Mouse (Mus musculus) lung, embryonic 14.5 days (tissue): ENCODE results near the gene Gne. TPM values are rescaled to one million over a fixed set of nuclear protein-coding genes. Genes with fewer than 3 reads are reported as not detected.

Source experiments
- ATAC-seq: fragments of 200-750 bp; cut with Nextera tagmentation; 2 replicates; pipeline ENCODE4 v1.8.0; 2017; ENCODE audit warnings: mild to moderate bottlenecking, moderate TSS enrichment, moderate library complexity; ENCODE audit not compliant: insufficient read depth
- DNase-seq: peaks from one replicate; pipeline ENCODE4 v3.0.0-alpha.2; 2015
- H3K27ac ChIP-seq: fragments of 300-500 bp; sonication (generic); 2 replicates; pipeline ENCODE4 v1.5.1; 2014; ENCODE audit warnings: low read depth, mild to moderate bottlenecking, moderate library complexity
- H3K27me3 ChIP-seq: fragments of 300-500 bp; sonication (generic); 2 replicates; pipeline ENCODE4 v1.6.1; 2014; ENCODE audit warnings: low read length, control low read depth; ENCODE audit not compliant: insufficient read depth
- H3K36me3 ChIP-seq: fragments of 300-500 bp; sonication (generic); 2 replicates; pipeline ENCODE4 v1.6.1; 2014; ENCODE audit warnings: control low read depth; ENCODE audit not compliant: insufficient read depth
- H3K4me1 ChIP-seq: fragments of 300-500 bp; sonication (generic); 2 replicates; pipeline ENCODE4 v1.6.1; 2014; ENCODE audit warnings: antibody characterized with exemption, control low read depth; ENCODE audit not compliant: insufficient read depth
- H3K4me2 ChIP-seq: fragments of 300-500 bp; sonication (generic); 2 replicates; pipeline ENCODE4 v1.6.1; 2014; ENCODE audit warnings: mild to moderate bottlenecking
- H3K4me3 ChIP-seq: fragments of 300-500 bp; sonication (generic); 2 replicates; pipeline ENCODE4 v1.5.1; 2014; ENCODE audit warnings: low read depth, low read length
- H3K9ac ChIP-seq: fragments of 300-500 bp; sonication (generic); 2 replicates; pipeline ENCODE4 v1.6.1; 2014
- H3K9me3 ChIP-seq: fragments of 300-500 bp; sonication (generic); 2 replicates; pipeline ENCODE4 v1.6.1; 2016; ENCODE audit warnings: low read depth, low read length, control low read depth
- CTCF ChIP-seq: IDR thresholded peaks from 2 replicates; pipeline ENCODE4 v1.5.1; 2016; ENCODE audit warnings: antibody characterized with exemption, low read depth
- WGBS: fragments of 180-500 bp; shearing (Covaris S2); extraction: QIAGEN DNeasy Blood & Tissue Kit; methylation state at CpG from one replicate; pipeline ENCODE4 v1.1.7; 2014; 5-methylcytosine and 5-hydroxymethylcytosine counted together
- polyA plus RNA-seq: library from polyadenylated mRNA; unstranded; fragments of >200 nt; fragmentation: Nextera tagmentation; extraction: Ambion mirVana; gene quantifications from 2 replicates; pipeline ENCODE4 v1.2.1, GENCODE M21; 2014

Gene Gne
- 37.3 and 38.5 TPM in 2 replicates for polyA plus RNA-seq

- 5% methylated on average over 11 of the region's 11 CpGs for WGBS
- ATAC-seq (no peak), DNase-seq (peak; percentile 51)
- Histone ChIP-seq H3K27me3 (no peaks in the 10 kb centered on the region), H3K4me3 (peak within 1 kb of the TSS; percentile 15), H3K4me1 (no peaks in the 10 kb centered on the region), H3K36me3 (no peaks in the 10 kb centered on the region), H3K27ac (no peak within 1 kb of the TSS), H3K9ac (peak within 1 kb of the TSS; percentile 26), H3K4me2 (peak within 1 kb of the TSS; percentile 56), H3K9me3 (no peaks in the 10 kb centered on the region)
- no peak for TF ChIP-seq CTCF
These were observed at the start of gene Gne for GRCm38 (mm10) chr4:44083945-44084344. Gene Gne, minus strand, starts transcription at chr4:44084177.

GRCm38 (mm10) chr4:44126805-44127204 lies 42.8 kb upstream of the Gne start:
- peaks cover 60% of the 10 kb centered on the region for H3K36me3 ChIP-seq
- H3K27ac ChIP-seq: no peak overlapping the region
- no peaks in the 10 kb centered on the region for H3K9me3 ChIP-seq
- no peak overlapping the region for H3K9ac ChIP-seq
- no peak for TF ChIP-seq CTCF
- no peak overlapping the region for H3K4me3 ChIP-seq
- ATAC-seq (no peak), DNase-seq (no peak)
- WGBS: 89% methylated on average over 12 of the region's 12 CpGs
- no peaks in the 10 kb centered on the region for H3K4me1 ChIP-seq
- H3K27me3 ChIP-seq: no peaks in the 10 kb centered on the region
- H3K4me2 ChIP-seq: no peak overlapping the region

- TF ChIP-seq CTCF: peak; percentile 61
- whole genome bisulfite sequencing: 48% methylated on average over 9 of the region's 9 CpGs
- H3K9ac ChIP-seq: no peak overlapping the region
- H3K27me3 ChIP-seq: no peaks in the 10 kb centered on the region
- no peak overlapping the region for H3K27ac ChIP-seq
- H3K4me3 ChIP-seq: no peak overlapping the region
- DNase-seq: peak; percentile 79
- H3K4me2 ChIP-seq: no peak overlapping the region
- no peaks in the 10 kb centered on the region for H3K36me3 ChIP-seq
- H3K9me3 ChIP-seq: no peaks in the 10 kb centered on the region
- no peaks in the 10 kb centered on the region for H3K4me1 ChIP-seq
- ATAC-seq: no peak
These were observed 35.6 kb upstream of the Gne start for GRCm38 (mm10) chr4:44119410-44120201.

GRCm38 (mm10) chr4:44115046-44115445 lies 31.1 kb upstream of the Gne start:
- TF ChIP-seq CTCF: no peak
- WGBS: 79% methylated on average over 13 of the region's 13 CpGs
- peaks cover 5% of the 10 kb centered on the region; the same call in 1 of the 2 replicates for H3K4me1 ChIP-seq

GRCm38 (mm10) chr4:44113393-44114138 lies 29.6 kb upstream of the Gne start:
- Histone ChIP-seq H3K9ac (peak overlapping the region; percentile 26), H3K27ac (peak overlapping the region; percentile 77; the same call in 1 of the 2 replicates), H3K9me3 (no peaks in the 10 kb centered on the region), H3K4me3 (no peak overlapping the region), H3K4me2 (peak overlapping the region; percentile 33), H3K4me1 (peaks cover 5% of the 10 kb centered on the region; the same call in 1 of the 2 replicates), H3K36me3 (no peaks in the 10 kb centered on the region), H3K27me3 (no peaks in the 10 kb centered on the region)
- TF ChIP-seq CTCF: no peak
- peak; percentile 42 for DNase-seq
- 23% methylated on average over 16 of the region's 16 CpGs for WGBS
- peak; percentile 30 for ATAC-seq

More at GRCm38 (mm10) chr4:44115046-44115445, 31.1 kb upstream of the Gne start:
- no peaks in the 10 kb centered on the region for H3K9me3 ChIP-seq
- H3K27me3 ChIP-seq: no peaks in the 10 kb centered on the region
- H3K27ac ChIP-seq: no peak overlapping the region
- no peak overlapping the region for H3K9ac ChIP-seq
- no peak overlapping the region for H3K4me2 ChIP-seq
- ATAC-seq (no peak), DNase-seq (no peak)
- no peak overlapping the region for H3K4me3 ChIP-seq
- H3K36me3 ChIP-seq: no peaks in the 10 kb centered on the region

GRCm38 (mm10) chr4:44112741-44113140 lies 28.8 kb upstream of the Gne start:
- ATAC-seq (peak; percentile 69), DNase-seq (peak; percentile 74)
- Histone ChIP-seq H3K4me1 (peaks cover 5% of the 10 kb centered on the region; the same call in 1 of the 2 replicates), H3K9me3 (no peaks in the 10 kb centered on the region), H3K9ac (no peak overlapping the region), H3K4me2 (no peak overlapping the region), H3K4me3 (no peak overlapping the region), H3K36me3 (no peaks in the 10 kb centered on the region), H3K27me3 (no peaks in the 10 kb centered on the region), H3K27ac (no peak overlapping the region)
- 8% methylated on average over 4 of the region's 4 CpGs for WGBS
- TF ChIP-seq CTCF: peak; percentile 25; the same call in 1 of the 2 replicates

- Histone ChIP-seq H3K27me3 (no peaks in the 10 kb centered on the region), H3K27ac (no peak overlapping the region), H3K4me3 (no peak overlapping the region), H3K4me1 (peaks cover 14% of the 10 kb centered on the region), H3K4me2 (no peak overlapping the region), H3K9me3 (no peaks in the 10 kb centered on the region), H3K9ac (no peak overlapping the region), H3K36me3 (no peaks in the 10 kb centered on the region)
- 64% methylated on average over 7 of the region's 7 CpGs for WGBS
- ATAC-seq: no peak
- no peak for DNase-seq
- TF ChIP-seq CTCF: no peak
These were observed 26.8 kb upstream of the Gne start for GRCm38 (mm10) chr4:44110771-44111170.
